Mouse (Mus musculus) midbrain, embryonic 16.5 days (tissue): ENCODE data around the gene Serping1. TPM values are rescaled to one million over a fixed set of nuclear protein-coding genes. Genes with fewer than 3 reads are reported as not detected.

Experiments
- ATAC-seq: fragments of 200-750 bp; cut with Nextera tagmentation; 2 replicates; pipeline ENCODE4 v1.8.0; 2017; ENCODE audit warnings: moderate TSS enrichment
- H3K27ac ChIP-seq: fragments of 300-500 bp; sonication (generic); 2 replicates; pipeline ENCODE4 v1.5.1; 2014; ENCODE audit warnings: mild to moderate bottlenecking, low read length, mixed read lengths
- H3K27me3 ChIP-seq: fragments of 300-500 bp; sonication (generic); 2 replicates; pipeline ENCODE4 v1.6.1; 2014; ENCODE audit warnings: low read depth, low read length, mixed read lengths; ENCODE audit not compliant: control insufficient read depth, insufficient read depth
- H3K36me3 ChIP-seq: fragments of 300-500 bp; sonication (generic); 2 replicates; pipeline ENCODE4 v1.6.1; 2014; ENCODE audit warnings: mild to moderate bottlenecking, low read length, moderate library complexity, mixed read lengths; ENCODE audit not compliant: control insufficient read depth, insufficient read depth
- H3K4me1 ChIP-seq: fragments of 300-500 bp; sonication (generic); 2 replicates; pipeline ENCODE4 v1.6.1; 2014; ENCODE audit warnings: mild to moderate bottlenecking, low read length, mixed read lengths; ENCODE audit not compliant: control insufficient read depth, insufficient read depth
- H3K4me2 ChIP-seq: fragments of 300-500 bp; sonication (generic); 2 replicates; pipeline ENCODE4 v1.6.1; 2014; ENCODE audit warnings: mild to moderate bottlenecking, low read length, mixed read lengths
- H3K4me3 ChIP-seq: fragments of 300-500 bp; sonication (generic); 2 replicates; pipeline ENCODE4 v1.5.1; 2014; ENCODE audit warnings: low read depth, mild to moderate bottlenecking, low read length, moderate library complexity, mixed read lengths
- H3K9ac ChIP-seq: fragments of 300-500 bp; sonication (generic); 2 replicates; pipeline ENCODE4 v1.6.1; 2014; ENCODE audit warnings: low read depth, low read length, mixed read lengths
- H3K9me3 ChIP-seq: fragments of 300-500 bp; sonication (generic); replicated peaks from 2 replicates; pipeline ENCODE4 v1.6.1; 2014; ENCODE audit warnings: mild to moderate bottlenecking, low read length, mixed read lengths; ENCODE audit not compliant: control insufficient read depth, poor library complexity, severe bottlenecking
- WGBS: fragments of 180-500 bp; shearing (Covaris S2); extraction: QIAGEN DNeasy Blood & Tissue Kit; methylation state at CpG from one replicate; pipeline ENCODE4 v1.1.7; 2014; 5-methylcytosine and 5-hydroxymethylcytosine counted together
- polyA plus RNA-seq: library from polyadenylated mRNA; unstranded; fragments of >200 nt; fragmentation: Nextera tagmentation; extraction: Ambion mirVana; gene quantifications from 2 replicates; pipeline ENCODE4 v1.2.1, GENCODE M21; 2015

Serping1 gene
- polyA plus RNA-seq, 1 experiment from 2014 or later = 28.3 TPM

GRCm38 (mm10) chr2:84773195-84773594, 2.0 kb downstream of the Serping1 start:
- H3K27me3 ChIP-seq = no peaks in the 10 kb centered on the region
- WGBS = 84% methylated on average over 5 of the region's 5 CpGs
- H3K36me3 ChIP-seq = no peaks in the 10 kb centered on the region
- ATAC-seq = no peak
- no peak overlapping the region for H3K4me3 ChIP-seq
- no peak overlapping the region for H3K4me2 ChIP-seq
- no peak overlapping the region for H3K27ac ChIP-seq
- H3K4me1 ChIP-seq = peaks cover 8% of the 10 kb centered on the region
- H3K9ac ChIP-seq = no peak overlapping the region
- no peaks in the 10 kb centered on the region for H3K9me3 ChIP-seq

GRCm38 (mm10) chr2:84772454-84772853, 2.8 kb downstream of the Serping1 start:
- peaks cover 6% of the 10 kb centered on the region for H3K4me1 ChIP-seq
- no peak overlapping the region for H3K9ac ChIP-seq
- no peak overlapping the region for H3K4me2 ChIP-seq
- WGBS = 87% methylated on average over 4 of the region's 4 CpGs
- H3K36me3 ChIP-seq = no peaks in the 10 kb centered on the region
- no peaks in the 10 kb centered on the region for H3K9me3 ChIP-seq
- H3K27me3 ChIP-seq = no peaks in the 10 kb centered on the region
- no peak for ATAC-seq
- H3K4me3 ChIP-seq = no peak overlapping the region
- no peak overlapping the region for H3K27ac ChIP-seq

GRCm38 (mm10) chr2:84770501-84770900, 4.7 kb downstream of the Serping1 start:
- Histone ChIP-seq H3K27ac (no peak overlapping the region), H3K27me3 (no peaks in the 10 kb centered on the region), H3K9ac (no peak overlapping the region), H3K36me3 (no peaks in the 10 kb centered on the region), H3K9me3 (no peaks in the 10 kb centered on the region), H3K4me2 (no peak overlapping the region), H3K4me3 (no peak overlapping the region), H3K4me1 (peaks cover 4% of the 10 kb centered on the region)
- 87% methylated on average over 6 of the region's 6 CpGs for WGBS
- no peak for ATAC-seq

GRCm38 (mm10) chr2:84762818-84763217, 12.4 kb downstream of the Serping1 start:
- Histone ChIP-seq H3K9me3 (no peaks in the 10 kb centered on the region), H3K4me3 (no peak overlapping the region), H3K36me3 (no peaks in the 10 kb centered on the region), H3K9ac (no peak overlapping the region), H3K4me2 (no peak overlapping the region), H3K4me1 (no peaks in the 10 kb centered on the region), H3K27ac (no peak overlapping the region), H3K27me3 (no peaks in the 10 kb centered on the region)
- ATAC-seq = no peak
- 67% methylated on average over 1 of the region's 1 CpGs for WGBS

GRCm38 (mm10) chr2:84762295-84762694, 12.9 kb downstream of the Serping1 start:
- no peak for ATAC-seq
- Histone ChIP-seq H3K27me3 (no peaks in the 10 kb centered on the region), H3K27ac (no peak overlapping the region), H3K9ac (no peak overlapping the region), H3K9me3 (no peaks in the 10 kb centered on the region), H3K4me1 (no peaks in the 10 kb centered on the region), H3K4me3 (no peak overlapping the region), H3K4me2 (no peak overlapping the region), H3K36me3 (no peaks in the 10 kb centered on the region)
- WGBS = 18% methylated on average over 4 of the region's 4 CpGs

GRCm38 (mm10) chr2:84761840-84762239, 13.4 kb downstream of the Serping1 start:
- no peaks in the 10 kb centered on the region for H3K4me1 ChIP-seq
- no peaks in the 10 kb centered on the region for H3K36me3 ChIP-seq
- H3K9ac ChIP-seq = no peak overlapping the region
- no peaks in the 10 kb centered on the region for H3K27me3 ChIP-seq
- no peaks in the 10 kb centered on the region for H3K9me3 ChIP-seq
- H3K27ac ChIP-seq = no peak overlapping the region
- no peak overlapping the region for H3K4me3 ChIP-seq
- 96% methylated on average over 1 of the region's 1 CpGs for WGBS
- no peak for ATAC-seq
- H3K4me2 ChIP-seq = no peak overlapping the region

- Histone ChIP-seq H3K9me3 (no peaks in the 10 kb centered on the region), H3K27ac (no peak overlapping the region), H3K4me1 (no peaks in the 10 kb centered on the region), H3K4me2 (no peak overlapping the region), H3K36me3 (no peaks in the 10 kb centered on the region), H3K27me3 (no peaks in the 10 kb centered on the region), H3K4me3 (no peak overlapping the region), H3K9ac (no peak overlapping the region)
- 82% methylated on average over 3 of the region's 3 CpGs for WGBS
- ATAC-seq = no peak
Measured at GRCm38 (mm10) chr2:84761309-84761708, 13.9 kb downstream of the Serping1 start.

- no peaks in the 10 kb centered on the region for H3K36me3 ChIP-seq
- H3K27ac ChIP-seq = no peak overlapping the region
- H3K27me3 ChIP-seq = no peaks in the 10 kb centered on the region
- WGBS = 73% methylated on average over 8 of the region's 8 CpGs
- no peak overlapping the region for H3K4me2 ChIP-seq
- no peaks in the 10 kb centered on the region for H3K9me3 ChIP-seq
- H3K4me1 ChIP-seq = no peaks in the 10 kb centered on the region
- H3K9ac ChIP-seq = no peak overlapping the region
- no peak overlapping the region for H3K4me3 ChIP-seq
- ATAC-seq = no peak
Measured at GRCm38 (mm10) chr2:84760777-84761176, 14.5 kb downstream of the Serping1 start.

GRCm38 (mm10) chr2:84758542-84759127, 16.6 kb downstream of the Serping1 start:
- no peaks in the 10 kb centered on the region for H3K36me3 ChIP-seq
- 0% methylated on average over 2 of the region's 2 CpGs for WGBS
- H3K4me1 ChIP-seq = no peaks in the 10 kb centered on the region
- H3K9ac ChIP-seq = no peak overlapping the region
- no peak overlapping the region for H3K4me3 ChIP-seq
- no peaks in the 10 kb centered on the region for H3K27me3 ChIP-seq
- no peak overlapping the region for H3K4me2 ChIP-seq
- no peak overlapping the region for H3K27ac ChIP-seq
- no peaks in the 10 kb centered on the region for H3K9me3 ChIP-seq
- peak; percentile 48; the same call in 1 of the 2 replicates for ATAC-seq
